Mouse (Mus musculus) liver, embryonic 11.5 days (tissue): Measurements from ENCODE around the gene Cwc25. TPM values are rescaled to one million over a fixed set of nuclear protein-coding genes. Genes with fewer than 3 reads are reported as not detected.
A peak's percentile ranks its signal among the peaks of the same experiment; 100 is the strongest.

Experiments
- ATAC-seq: fragments of 200-750 bp; cut with Nextera tagmentation; replicated peaks from 2 replicates; pipeline ENCODE4 v1.8.0; 2017; ENCODE audit warnings: moderate number of reproducible peaks, mild to moderate bottlenecking, moderate TSS enrichment, moderate library complexity; ENCODE audit not compliant: low FRiP score
- DNase-seq: peaks from one replicate; pipeline ENCODE4 v3.0.0-alpha.2; 2017; ENCODE audit warnings: low spot score
- H3K27ac ChIP-seq: fragments of 300-500 bp; sonication (generic); 2 replicates; pipeline ENCODE4 v1.5.1; 2014; ENCODE audit warnings: mild to moderate bottlenecking, low read depth, low read length, control low read depth
- H3K27me3 ChIP-seq: fragments of 300-500 bp; sonication (generic); replicated peaks from 2 replicates; pipeline ENCODE4 v1.6.1; 2014; ENCODE audit warnings: low read length, mixed read lengths; ENCODE audit not compliant: control insufficient read depth, insufficient read depth
- H3K36me3 ChIP-seq: fragments of 300-500 bp; sonication (generic); 2 replicates; pipeline ENCODE4 v1.6.1; 2014; ENCODE audit warnings: mild to moderate bottlenecking, low read length, moderate library complexity, mixed read lengths; ENCODE audit not compliant: control insufficient read depth, insufficient read depth
- H3K4me1 ChIP-seq: fragments of 300-500 bp; sonication (generic); replicated peaks from 2 replicates; pipeline ENCODE4 v1.6.1; 2014; ENCODE audit warnings: low read length, mixed read lengths; ENCODE audit not compliant: control insufficient read depth, insufficient read depth
- H3K4me2 ChIP-seq: fragments of 300-500 bp; sonication (generic); 2 replicates; pipeline ENCODE4 v1.6.1; 2014; ENCODE audit warnings: mild to moderate bottlenecking, control low read depth, moderate library complexity
- H3K4me3 ChIP-seq: fragments of 300-500 bp; sonication (generic); 2 replicates; pipeline ENCODE4 v1.5.1; 2014; ENCODE audit warnings: low read depth, low read length, control low read depth
- H3K9ac ChIP-seq: fragments of 300-500 bp; sonication (generic); 2 replicates; pipeline ENCODE4 v1.6.1; 2014; ENCODE audit warnings: low read depth, low read length, control low read depth
- H3K9me3 ChIP-seq: fragments of 300-500 bp; sonication (generic); 2 replicates; pipeline ENCODE4 v1.6.1; 2016; ENCODE audit warnings: low read length, inconsistent platforms, mixed read lengths; ENCODE audit not compliant: control insufficient read depth
- WGBS: fragments of 180-500 bp; shearing (Covaris S2); extraction: QIAGEN DNeasy Blood & Tissue Kit; methylation state at CpG from one replicate; pipeline ENCODE4 v1.1.7; 2014; 5-methylcytosine and 5-hydroxymethylcytosine counted together
- polyA plus RNA-seq: library from polyadenylated mRNA; unstranded; fragments of >200 nt; fragmentation: Nextera tagmentation; extraction: Ambion mirVana; gene quantifications from 2 replicates; pipeline ENCODE4 v1.2.1, GENCODE M21; 2014

Cwc25 gene
- 12.9 and 13.1 TPM in 2 replicates for polyA plus RNA-seq

DNA sequence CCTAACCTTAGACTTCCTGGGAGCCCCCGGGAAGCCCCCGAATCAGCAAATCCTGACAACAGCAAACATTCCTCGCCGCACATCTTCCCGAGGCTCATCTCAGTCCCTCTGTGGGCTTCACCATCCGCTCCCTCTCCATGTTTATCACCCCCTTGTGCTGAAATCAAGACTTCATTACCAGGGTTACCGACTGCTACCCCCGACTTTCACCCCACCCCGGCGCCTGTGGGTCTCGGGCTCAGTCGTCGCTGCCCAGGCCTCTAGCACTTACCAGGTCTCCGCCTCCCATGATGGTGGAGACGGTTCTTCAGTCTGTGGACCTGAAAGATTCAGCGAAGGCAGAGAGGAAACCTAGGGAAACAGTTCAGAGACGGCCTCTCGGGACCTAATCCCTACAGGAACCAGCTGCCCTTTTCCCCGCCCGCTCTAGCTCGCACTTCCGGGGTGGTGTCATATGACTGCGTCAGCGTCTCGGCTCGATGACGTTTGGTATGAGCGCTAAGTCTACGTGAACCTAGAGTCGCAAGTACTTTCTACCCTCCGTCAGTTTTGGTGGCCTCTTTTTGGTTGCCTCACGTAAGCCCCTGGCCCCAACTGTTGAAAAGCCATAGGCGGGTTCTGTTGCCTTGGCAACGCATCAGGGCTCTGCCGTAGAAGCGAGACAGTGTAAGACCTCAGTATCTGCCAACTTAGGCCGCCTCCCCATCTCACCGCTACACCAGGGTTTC is at the start of gene Cwc25:
Cwc25 (minus strand) TSS at position 403 of the 728 bp plus-strand sequence.
- DNase-seq (peak; percentile 96), ATAC-seq (peak; percentile 93)
- H3K9me3 ChIP-seq, result no peaks in the 10 kb centered on the region
- peak within 1 kb of the TSS; percentile 82 for H3K9ac ChIP-seq
- H3K27ac ChIP-seq, result peak within 1 kb of the TSS; percentile 88
- WGBS, result under 1% methylated on average over 38 of the region's 38 CpGs
- H3K36me3 ChIP-seq, result peaks cover 8% of the 10 kb centered on the region; the same call in 1 of the 2 replicates
- H3K4me3 ChIP-seq, result peak within 1 kb of the TSS; percentile 81
- H3K4me1 ChIP-seq, result peaks cover 11% of the 10 kb centered on the region
- H3K27me3 ChIP-seq, result no peaks in the 10 kb centered on the region
- peak within 1 kb of the TSS; percentile 67 for H3K4me2 ChIP-seq

DNA sequence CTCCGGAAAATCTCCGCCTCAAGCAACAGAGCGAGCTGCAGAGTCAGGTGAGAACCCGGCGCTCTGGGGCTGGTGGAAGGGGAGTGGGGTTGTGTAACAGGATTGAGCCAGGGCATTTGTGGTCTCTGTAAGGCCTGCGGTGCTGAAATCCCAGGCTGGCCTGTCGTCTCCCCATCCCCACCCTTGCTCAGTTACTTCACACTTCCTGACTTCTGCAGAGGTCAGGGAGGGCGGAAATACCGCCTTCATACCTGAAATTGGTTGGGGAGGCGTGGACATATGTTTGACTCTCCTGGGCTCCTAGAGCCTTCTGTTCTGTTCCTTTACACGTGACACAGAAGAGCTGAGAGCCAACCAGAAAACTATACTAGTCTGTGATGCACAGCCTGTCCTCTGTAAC is 49.4 kb upstream of the Cwc25 start:
- Histone ChIP-seq H3K36me3 (no peaks in the 10 kb centered on the region; the same call in 1 of the 2 replicates), H3K9ac (no peak overlapping the region), H3K27ac (no peak overlapping the region), H3K4me2 (no peak overlapping the region; the same call in 1 of the 2 replicates), H3K4me1 (peaks cover 66% of the 10 kb centered on the region), H3K4me3 (no peak overlapping the region), H3K27me3 (no peaks in the 10 kb centered on the region), H3K9me3 (no peaks in the 10 kb centered on the region)
- WGBS, result 80% methylated on average over 11 of the region's 11 CpGs
- DNase-seq (no peak), ATAC-seq (no peak)

DNA sequence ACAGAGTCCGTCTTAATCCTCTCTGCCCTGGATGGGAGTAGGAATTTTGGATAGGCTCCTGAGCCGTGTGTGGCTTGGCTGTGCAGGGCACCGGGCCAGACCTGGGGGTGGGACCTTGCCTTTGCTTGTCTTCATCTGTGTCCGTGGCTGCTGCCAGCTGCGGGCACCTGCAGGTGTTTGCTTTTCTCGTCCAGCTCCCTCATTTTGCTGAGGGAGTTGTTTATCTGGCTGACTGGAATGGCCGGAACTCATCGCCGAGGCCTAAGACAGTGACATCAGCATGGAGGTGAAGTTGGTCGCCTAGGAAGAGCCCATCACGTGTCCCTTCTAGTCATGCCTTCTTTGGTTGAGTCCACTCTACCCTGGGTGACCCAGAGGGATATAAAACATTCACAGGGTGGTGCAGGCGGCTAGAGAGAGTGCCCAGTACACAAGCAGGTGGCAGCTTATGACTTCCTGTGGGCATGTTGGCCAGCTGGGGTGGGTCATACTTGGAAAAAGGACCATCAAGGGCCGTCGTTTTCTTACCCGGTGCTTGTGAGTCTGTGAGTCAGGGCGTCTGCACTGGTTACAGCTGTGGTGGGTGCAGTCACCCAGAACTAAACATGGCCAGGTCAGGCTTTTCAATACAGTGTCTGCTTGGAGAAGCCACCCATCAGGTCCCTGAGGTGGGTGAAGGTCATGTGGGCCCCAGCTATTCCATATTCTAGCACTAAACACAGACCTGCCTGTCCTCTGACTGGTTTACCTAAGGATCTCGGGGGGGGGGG is 47.6 kb upstream of the Cwc25 start:
- H3K4me3 ChIP-seq, result no peak overlapping the region
- no peak overlapping the region for H3K9ac ChIP-seq
- no peak overlapping the region for H3K27ac ChIP-seq
- H3K4me2 ChIP-seq, result no peak overlapping the region
- no peaks in the 10 kb centered on the region for H3K27me3 ChIP-seq
- H3K36me3 ChIP-seq, result peaks cover 2% of the 10 kb centered on the region; the same call in 1 of the 2 replicates
- no peaks in the 10 kb centered on the region for H3K9me3 ChIP-seq
- ATAC-seq (no peak), DNase-seq (no peak)
- WGBS, result 78% methylated on average over 17 of the region's 17 CpGs
- H3K4me1 ChIP-seq, result peaks cover 71% of the 10 kb centered on the region

DNA sequence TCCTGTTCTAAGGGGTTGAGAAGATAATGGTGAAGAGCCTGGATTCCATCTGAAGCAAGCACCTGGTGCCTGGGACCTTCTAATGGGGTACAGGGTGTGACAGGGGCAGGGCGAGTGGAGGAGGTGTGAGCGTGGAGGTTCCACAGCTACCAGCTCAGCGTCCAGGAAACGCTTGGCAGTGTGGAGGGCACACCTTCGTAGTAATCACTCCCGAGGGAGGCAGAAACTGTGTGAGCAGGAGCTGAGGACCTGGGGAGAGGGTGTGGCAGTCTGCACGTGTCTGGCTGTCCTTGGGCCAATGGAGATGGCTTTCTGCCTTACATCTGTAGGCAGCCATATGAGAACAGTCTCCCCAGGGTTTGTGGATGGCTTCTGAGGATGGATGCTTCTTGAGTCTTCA is 46.7 kb upstream of the Cwc25 start:
- Histone ChIP-seq H3K27me3 (no peaks in the 10 kb centered on the region), H3K9ac (no peak overlapping the region), H3K27ac (no peak overlapping the region), H3K4me3 (no peak overlapping the region), H3K4me1 (peaks cover 71% of the 10 kb centered on the region), H3K4me2 (no peak overlapping the region), H3K36me3 (peaks cover 5% of the 10 kb centered on the region; the same call in 1 of the 2 replicates), H3K9me3 (no peaks in the 10 kb centered on the region)
- no peak for ATAC-seq
- 61% methylated on average over 7 of the region's 7 CpGs for WGBS
- no peak for DNase-seq

DNA sequence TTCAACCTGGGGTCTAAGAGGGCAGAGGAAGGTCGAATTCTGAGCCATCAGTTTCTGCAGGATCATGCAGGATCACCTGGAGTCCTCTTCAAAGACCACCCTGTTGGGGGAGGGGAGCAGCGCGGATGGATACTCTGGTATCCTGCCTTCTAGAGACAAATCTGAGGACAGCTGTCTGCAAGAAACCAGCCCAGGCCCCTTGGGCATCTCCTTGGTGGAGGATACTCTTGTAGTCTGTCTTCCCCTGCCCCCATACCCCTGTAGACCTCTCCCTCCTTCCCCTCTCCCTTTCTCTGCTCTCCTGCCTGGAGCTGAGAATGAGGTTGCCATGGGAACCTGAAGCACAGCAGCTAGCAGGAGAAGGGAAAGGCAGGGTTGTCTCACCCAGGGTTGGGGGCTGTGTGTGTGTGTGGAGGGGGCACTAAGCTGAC is 46.1 kb upstream of the Cwc25 start:
- no peak overlapping the region for H3K4me2 ChIP-seq
- H3K27me3 ChIP-seq, result no peaks in the 10 kb centered on the region
- peaks cover 71% of the 10 kb centered on the region for H3K4me1 ChIP-seq
- no peak overlapping the region; the same call in 1 of the 2 replicates for H3K27ac ChIP-seq
- H3K9ac ChIP-seq, result no peak overlapping the region
- ATAC-seq (no peak), DNase-seq (no peak)
- 53% methylated on average over 3 of the region's 3 CpGs for WGBS
- no peaks in the 10 kb centered on the region for H3K9me3 ChIP-seq
- H3K4me3 ChIP-seq, result no peak overlapping the region
- peaks cover 5% of the 10 kb centered on the region; the same call in 1 of the 2 replicates for H3K36me3 ChIP-seq

DNA sequence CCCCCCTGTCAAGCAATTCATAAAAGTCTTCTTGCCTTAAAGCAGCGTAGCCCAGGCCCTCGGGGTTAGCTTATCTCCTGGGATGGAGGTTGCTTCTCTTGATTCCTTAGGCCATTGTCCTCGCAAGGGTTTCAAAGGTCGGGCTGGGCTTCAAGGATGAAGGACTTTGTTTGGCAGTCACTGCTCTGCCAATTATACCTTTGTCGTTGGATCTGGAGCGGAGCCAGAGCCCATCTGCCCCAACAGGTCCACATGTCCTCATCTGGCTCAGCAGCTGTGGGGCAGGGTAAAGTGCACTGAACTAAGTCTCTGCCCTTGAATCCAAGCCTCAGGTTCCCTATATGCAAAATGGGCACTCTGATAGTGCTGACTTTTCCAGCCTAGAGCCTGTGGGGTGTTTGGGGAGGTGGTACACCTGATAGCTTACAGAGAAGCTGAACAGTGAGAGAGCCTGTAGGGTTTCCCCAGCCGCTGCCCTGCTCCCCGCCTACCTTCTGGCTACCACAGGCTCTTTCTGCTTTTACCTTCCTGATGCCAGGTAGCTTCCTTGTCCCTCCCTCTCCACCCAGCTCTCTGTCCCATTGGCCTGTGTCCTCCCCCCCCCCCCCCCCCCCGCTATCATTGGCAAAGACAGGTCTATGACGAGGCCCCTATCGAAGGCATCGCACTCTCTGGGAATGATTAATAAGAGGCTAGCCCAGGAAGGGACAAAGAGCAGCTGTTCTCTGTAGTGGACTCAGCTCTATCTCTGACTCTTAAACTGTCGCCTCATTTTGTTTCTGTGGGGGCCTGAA is 45.4 kb upstream of the Cwc25 start:
- no peak for ATAC-seq
- H3K9me3 ChIP-seq, result no peaks in the 10 kb centered on the region
- no peak for DNase-seq
- H3K4me3 ChIP-seq, result no peak overlapping the region
- WGBS, result 58% methylated on average over 12 of the region's 13 CpGs
- no peaks in the 10 kb centered on the region for H3K27me3 ChIP-seq
- H3K4me1 ChIP-seq, result peaks cover 65% of the 10 kb centered on the region
- H3K36me3 ChIP-seq, result peaks cover 10% of the 10 kb centered on the region; the same call in 1 of the 2 replicates
- H3K9ac ChIP-seq, result no peak overlapping the region
- peak overlapping the region; percentile 26 for H3K27ac ChIP-seq
- H3K4me2 ChIP-seq, result peak overlapping the region; percentile 5

DNA sequence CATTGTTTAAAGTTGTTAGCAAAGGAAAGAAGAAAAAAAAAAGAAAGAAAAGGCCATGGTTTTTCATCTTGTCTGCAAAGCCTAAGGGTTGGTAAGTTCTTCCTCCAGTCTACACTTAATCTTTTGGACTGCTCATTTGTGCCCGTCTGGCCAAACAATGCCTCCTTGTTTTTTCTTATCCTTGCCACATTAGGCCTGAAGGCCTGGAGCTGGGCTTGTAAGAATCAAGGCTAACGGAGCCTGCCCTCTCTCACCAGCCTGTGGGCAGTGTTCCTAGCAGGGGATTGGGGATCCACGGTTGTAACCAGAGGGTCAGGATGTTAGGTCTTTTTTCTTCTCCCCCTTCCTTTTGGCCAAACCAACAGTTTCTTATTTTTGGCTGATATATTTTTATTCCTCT is 44.6 kb upstream of the Cwc25 start:
- WGBS, result 62% methylated on average over 3 of the region's 3 CpGs
- Histone ChIP-seq H3K36me3 (peaks cover 10% of the 10 kb centered on the region; the same call in 1 of the 2 replicates), H3K27me3 (no peaks in the 10 kb centered on the region), H3K4me2 (no peak overlapping the region), H3K9ac (no peak overlapping the region), H3K9me3 (no peaks in the 10 kb centered on the region), H3K4me3 (no peak overlapping the region), H3K4me1 (peaks cover 71% of the 10 kb centered on the region), H3K27ac (peak overlapping the region; percentile 26; the same call in 1 of the 2 replicates)
- DNase-seq (no peak), ATAC-seq (no peak)

DNA sequence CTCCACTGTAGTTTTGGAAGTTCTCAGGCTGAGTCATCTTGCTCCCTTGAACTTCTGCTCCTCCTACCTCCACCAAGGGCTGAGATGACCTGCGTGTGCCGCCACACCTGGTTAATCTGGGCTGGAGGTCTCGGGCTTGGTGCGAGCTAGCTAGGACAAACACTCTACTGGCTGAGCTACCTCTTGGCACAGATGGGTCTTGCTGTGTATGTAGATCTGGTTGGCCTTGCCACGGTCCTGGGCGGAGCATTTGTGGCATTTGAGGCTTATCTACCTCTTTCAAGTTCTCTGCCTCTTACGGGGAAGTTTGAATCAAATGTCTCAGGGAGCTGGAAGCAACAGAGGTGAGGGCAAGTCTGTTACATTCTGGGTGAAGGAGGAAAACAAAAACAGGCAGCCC is 44.0 kb upstream of the Cwc25 start:
- H3K4me1 ChIP-seq, result peaks cover 73% of the 10 kb centered on the region
- 0 out of 2 replicates have a peak overlapping the region, but pooled peaks have one; percentile 6 for H3K9ac ChIP-seq
- H3K27me3 ChIP-seq, result no peaks in the 10 kb centered on the region
- WGBS, result 48% methylated on average over 7 of the region's 7 CpGs
- H3K9me3 ChIP-seq, result no peaks in the 10 kb centered on the region
- ATAC-seq (no peak), DNase-seq (no peak)
- H3K36me3 ChIP-seq, result peaks cover 10% of the 10 kb centered on the region; the same call in 1 of the 2 replicates
- 0 out of 2 replicates have a peak overlapping the region, but pooled peaks have one; percentile 25 for H3K27ac ChIP-seq
- no peak overlapping the region for H3K4me2 ChIP-seq
- no peak overlapping the region for H3K4me3 ChIP-seq
